Mouse (Mus musculus): ENCODE measurements around the gene Nanos3. TPM values are rescaled to one million over a fixed set of nuclear protein-coding genes. Genes with fewer than 3 reads are reported as not detected.
A peak's percentile ranks its signal among the peaks of the same experiment; 100 is the strongest.

Nanos3 gene
- polyA plus RNA-seq, 1 experiment from 2014 or later = 9.4 TPM

DNA sequence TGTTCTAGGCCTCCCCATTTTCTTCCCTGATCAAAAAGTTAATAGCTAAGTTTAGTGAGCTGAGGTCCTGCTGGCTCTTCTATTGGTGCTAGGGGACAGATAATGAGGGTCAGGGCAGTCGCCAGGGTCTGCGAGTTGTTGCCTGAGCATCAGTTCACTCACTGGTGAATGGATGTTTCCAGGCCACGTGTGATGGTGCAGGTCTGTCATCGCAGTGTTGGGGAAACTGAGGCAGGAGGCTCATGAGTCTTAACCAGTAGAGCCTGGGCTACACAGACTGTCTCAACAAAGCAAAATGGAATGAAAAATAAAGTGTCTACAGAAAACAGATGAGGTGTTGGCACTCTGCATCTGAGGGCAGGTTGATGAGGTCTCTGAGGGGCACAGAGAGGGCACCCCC is 13.9 kb upstream of the Nanos3 start:
- 20% methylated on average over 4 of the region's 4 CpGs for WGBS
- Histone ChIP-seq H3K27me3 (ENCODE audit: control insufficient read depth, insufficient read depth, low read length) (no peaks in the 10 kb centered on the region; the same call in 1 of the 2 replicates), H3K36me3 (ENCODE audit: control insufficient read depth, insufficient read depth, low read length) (no peaks in the 10 kb centered on the region), H3K27ac (replicated peaks; ENCODE audit: low read depth, low read length) (peak overlapping the region; percentile 81; the same call in 1 of the 2 replicates), H3K4me1 (ENCODE audit: control insufficient read depth, insufficient read depth, low read length) (peaks cover 40% of the 10 kb centered on the region), H3K4me2 (ENCODE audit: low read length) (peak overlapping the region; percentile 68), H3K9ac (replicated peaks; ENCODE audit: low read length) (no peak overlapping the region), H3K4me3 (replicated peaks; ENCODE audit: low read depth, low read length) (no peak overlapping the region), H3K9me3 (ENCODE audit: control insufficient read depth, low read length) (no peaks in the 10 kb centered on the region)
- ATAC-seq (ENCODE audit: low FRiP score, low TSS enrichment) (no peak), DNase-seq (no peak)

DNA sequence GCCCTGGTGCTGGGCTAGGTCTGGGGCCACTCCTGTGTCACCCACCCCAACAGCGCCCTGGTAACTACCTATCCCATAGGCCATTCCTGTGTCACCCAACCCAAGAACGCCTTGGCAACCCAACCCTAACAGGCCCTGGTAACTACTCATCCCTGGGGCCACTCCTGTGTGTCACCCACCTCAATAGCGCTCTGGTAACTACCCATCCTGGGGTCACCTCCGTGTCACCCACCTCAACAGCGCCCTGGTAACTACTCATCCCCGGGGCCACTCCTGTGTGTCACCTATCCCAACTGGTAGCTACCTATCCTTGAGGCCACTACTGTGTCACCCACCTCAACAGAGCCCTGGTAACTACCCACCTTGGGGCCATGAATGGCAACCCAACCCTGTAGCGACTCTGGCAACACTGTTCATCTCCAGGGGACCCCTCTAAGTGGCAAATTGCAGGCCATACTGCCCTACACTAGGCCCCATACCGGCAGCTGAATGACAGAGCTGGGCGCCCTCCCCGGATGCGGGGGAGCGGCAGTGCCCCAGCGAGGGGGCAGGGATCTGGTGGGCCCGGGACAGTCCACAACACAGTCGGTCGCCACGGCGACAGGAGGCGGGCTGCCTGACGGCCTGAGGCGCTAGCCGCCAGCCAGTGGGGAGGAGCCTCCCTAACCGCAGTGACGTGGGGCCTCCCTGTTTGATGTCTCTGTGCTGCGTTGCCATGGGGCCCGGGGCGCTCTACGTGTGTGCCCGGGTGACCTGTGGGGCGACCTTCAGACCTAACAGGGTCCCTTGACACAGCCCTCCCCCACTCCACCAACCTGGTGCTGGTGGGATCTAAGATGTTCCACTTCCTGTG is 13.1 kb upstream of the Nanos3 start:
- peak; percentile 89 for DNase-seq
- peak overlapping the region; percentile 68 for H3K4me2 ChIP-seq (ENCODE audit: low read length)
- peak overlapping the region; percentile 81 for H3K27ac ChIP-seq (replicated peaks; ENCODE audit: low read depth, low read length)
- H3K36me3 ChIP-seq (ENCODE audit: control insufficient read depth, insufficient read depth, low read length) = no peaks in the 10 kb centered on the region
- peak overlapping the region; percentile 43 for H3K9ac ChIP-seq (replicated peaks; ENCODE audit: low read length)
- H3K9me3 ChIP-seq (ENCODE audit: control insufficient read depth, low read length) = no peaks in the 10 kb centered on the region
- WGBS = 3% methylated on average over 30 of the region's 30 CpGs
- H3K4me1 ChIP-seq (ENCODE audit: control insufficient read depth, insufficient read depth, low read length) = peaks cover 35% of the 10 kb centered on the region
- H3K4me3 ChIP-seq (replicated peaks; ENCODE audit: low read depth, low read length) = peak overlapping the region; percentile 45
- no peaks in the 10 kb centered on the region; the same call in 1 of the 2 replicates for H3K27me3 ChIP-seq (ENCODE audit: control insufficient read depth, insufficient read depth, low read length)
- peak; percentile 81 for ATAC-seq (ENCODE audit: low FRiP score, low TSS enrichment)

DNA sequence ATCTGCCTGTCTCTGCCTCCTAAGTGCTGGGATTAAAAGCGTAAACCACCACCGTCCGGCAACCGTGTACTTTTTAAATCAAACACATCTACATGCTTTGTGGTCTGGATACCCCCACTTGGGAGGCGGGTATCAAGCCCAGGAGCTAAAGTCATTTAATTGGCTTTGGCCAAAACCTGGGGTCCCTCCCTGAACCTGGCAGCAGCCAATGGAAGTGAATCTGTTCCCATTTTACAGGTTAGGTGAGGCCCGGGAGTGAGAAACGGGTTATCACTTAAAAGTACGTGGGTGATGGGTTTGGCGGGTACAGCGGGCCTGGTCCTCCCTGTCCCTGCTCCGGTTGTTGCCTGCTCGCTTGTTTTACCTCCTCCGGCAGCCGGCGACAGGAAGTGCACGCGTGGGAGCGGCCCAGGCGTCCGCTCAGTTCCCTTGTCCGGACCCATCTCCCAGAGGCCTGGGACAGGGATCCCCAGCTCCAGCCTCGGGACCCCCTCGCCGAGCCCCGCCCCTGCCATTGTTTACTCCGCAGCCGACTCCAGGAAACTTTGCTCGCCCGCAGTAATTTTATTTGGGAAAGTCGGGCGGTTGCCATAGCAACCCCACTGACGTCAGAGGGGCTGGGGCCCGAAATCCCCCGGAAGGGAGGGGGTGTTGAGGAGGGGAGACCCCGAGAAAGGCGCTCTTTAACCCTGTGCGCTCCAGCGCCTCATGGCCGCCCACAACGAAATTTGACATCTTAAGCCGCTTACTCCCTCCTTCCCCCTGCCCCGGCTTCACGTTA is 12.3 kb upstream of the Nanos3 start:
- ATAC-seq (ENCODE audit: low FRiP score, low TSS enrichment) = peak; percentile 63
- H3K9ac ChIP-seq (replicated peaks; ENCODE audit: low read length) = peak overlapping the region; percentile 43
- H3K36me3 ChIP-seq (ENCODE audit: control insufficient read depth, insufficient read depth, low read length) = no peaks in the 10 kb centered on the region
- H3K27ac ChIP-seq (replicated peaks; ENCODE audit: low read depth, low read length) = peak overlapping the region; percentile 81
- H3K9me3 ChIP-seq (ENCODE audit: control insufficient read depth, low read length) = no peaks in the 10 kb centered on the region
- H3K27me3 ChIP-seq (ENCODE audit: control insufficient read depth, insufficient read depth, low read length) = no peaks in the 10 kb centered on the region
- peak; percentile 94 for DNase-seq
- H3K4me1 ChIP-seq (ENCODE audit: control insufficient read depth, insufficient read depth, low read length) = peaks cover 35% of the 10 kb centered on the region
- WGBS = 2% methylated on average over 43 of the region's 43 CpGs
- H3K4me2 ChIP-seq (ENCODE audit: low read length) = peak overlapping the region; percentile 68
- H3K4me3 ChIP-seq (replicated peaks; ENCODE audit: low read depth, low read length) = peak overlapping the region; percentile 45

DNA sequence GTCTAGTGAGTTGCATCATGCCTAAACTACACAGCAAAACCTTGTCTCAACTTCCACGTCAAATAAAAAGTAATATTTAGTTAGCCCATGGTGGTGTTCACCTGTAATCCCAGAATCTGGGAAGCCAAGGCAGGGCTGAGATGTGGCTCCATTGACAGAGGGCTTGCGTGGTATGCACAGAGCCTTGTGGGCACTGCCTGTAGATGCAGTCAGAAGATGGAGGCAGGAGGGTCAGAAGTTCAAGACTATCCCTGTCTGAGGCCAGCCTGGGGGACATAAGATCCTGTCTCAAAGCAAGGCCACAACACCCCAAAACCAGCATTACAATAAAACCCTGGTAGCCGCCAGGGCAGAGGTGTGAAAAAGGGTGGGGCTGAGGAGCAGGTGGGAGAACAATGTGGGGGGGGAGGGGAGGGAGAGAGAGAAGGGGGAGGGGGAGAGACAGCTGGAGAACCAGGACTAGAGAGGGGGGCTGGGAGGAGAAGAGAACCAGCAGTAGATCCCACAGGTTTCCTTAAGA is 9.3 kb upstream of the Nanos3 start:
- no peaks in the 10 kb centered on the region for H3K27me3 ChIP-seq (ENCODE audit: control insufficient read depth, insufficient read depth, low read length)
- no peak for ATAC-seq (ENCODE audit: low FRiP score, low TSS enrichment)
- 79% methylated on average over 3 of the region's 3 CpGs for WGBS

DNA sequence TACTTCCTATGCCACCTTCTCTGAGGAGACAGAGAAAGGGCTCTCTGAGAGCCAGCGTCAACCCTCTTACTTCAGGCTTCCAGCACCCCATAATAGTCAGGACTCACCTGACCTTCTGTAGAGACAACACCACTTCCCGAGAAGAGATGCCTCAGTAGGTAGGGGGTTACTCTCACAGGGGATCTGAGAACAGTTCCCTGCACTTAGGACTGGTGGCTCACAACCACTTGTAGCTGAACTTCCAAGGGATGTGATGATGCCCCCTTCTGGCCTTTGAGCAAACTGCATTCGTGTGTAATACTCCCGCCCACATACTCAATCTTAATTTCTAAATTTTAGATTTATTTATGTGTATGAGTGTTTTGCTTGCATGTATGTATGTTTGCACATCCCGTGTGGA is 8.5 kb upstream of the Nanos3 start:
- Histone ChIP-seq H3K27me3 (ENCODE audit: control insufficient read depth, insufficient read depth, low read length) (no peaks in the 10 kb centered on the region), H3K4me3 (replicated peaks; ENCODE audit: low read depth, low read length) (no peak overlapping the region), H3K27ac (replicated peaks; ENCODE audit: low read depth, low read length) (no peak overlapping the region), H3K36me3 (ENCODE audit: control insufficient read depth, insufficient read depth, low read length) (no peaks in the 10 kb centered on the region), H3K9ac (replicated peaks; ENCODE audit: low read length) (no peak overlapping the region), H3K4me2 (ENCODE audit: low read length) (no peak overlapping the region), H3K4me1 (ENCODE audit: control insufficient read depth, insufficient read depth, low read length) (peaks cover 14% of the 10 kb centered on the region), H3K9me3 (ENCODE audit: control insufficient read depth, low read length) (no peaks in the 10 kb centered on the region)
- ATAC-seq (ENCODE audit: low FRiP score, low TSS enrichment) (no peak), DNase-seq (peak; percentile 46)
- 80% methylated on average over 5 of the region's 5 CpGs for WGBS

More for the DNA sequence above, 9.3 kb upstream of the Nanos3 start:
- Histone ChIP-seq H3K36me3 (ENCODE audit: control insufficient read depth, insufficient read depth, low read length) (no peaks in the 10 kb centered on the region), H3K4me3 (replicated peaks; ENCODE audit: low read depth, low read length) (no peak overlapping the region), H3K4me1 (ENCODE audit: control insufficient read depth, insufficient read depth, low read length) (peaks cover 21% of the 10 kb centered on the region), H3K9me3 (ENCODE audit: control insufficient read depth, low read length) (no peaks in the 10 kb centered on the region), H3K27ac (replicated peaks; ENCODE audit: low read depth, low read length) (no peak overlapping the region), H3K4me2 (ENCODE audit: low read length) (no peak overlapping the region), H3K9ac (replicated peaks; ENCODE audit: low read length) (no peak overlapping the region)
- DNase-seq = no peak

DNA sequence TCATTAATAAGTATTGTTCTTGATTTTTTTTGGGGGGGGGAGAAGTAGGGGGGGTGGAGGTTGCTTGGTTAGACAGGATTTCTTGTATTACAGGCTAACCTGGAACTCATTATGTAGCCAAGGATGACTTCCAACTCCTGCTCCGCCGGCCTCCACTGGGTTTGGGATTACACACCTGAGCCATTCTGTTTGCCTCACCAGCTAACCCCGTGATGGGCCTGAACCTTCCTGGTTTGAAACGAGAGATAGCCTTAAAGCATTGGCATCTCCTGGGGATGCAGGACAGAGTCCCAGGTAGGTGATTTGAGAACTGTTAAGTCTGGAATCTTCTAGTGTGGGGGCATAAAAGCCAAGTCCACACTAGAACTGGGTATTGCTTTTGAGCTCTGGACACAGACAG is 8.1 kb upstream of the Nanos3 start:
- no peak for ATAC-seq (ENCODE audit: low FRiP score, low TSS enrichment)
- H3K36me3 ChIP-seq (ENCODE audit: control insufficient read depth, insufficient read depth, low read length) = no peaks in the 10 kb centered on the region
- WGBS = 78% methylated on average over 4 of the region's 4 CpGs

DNA sequence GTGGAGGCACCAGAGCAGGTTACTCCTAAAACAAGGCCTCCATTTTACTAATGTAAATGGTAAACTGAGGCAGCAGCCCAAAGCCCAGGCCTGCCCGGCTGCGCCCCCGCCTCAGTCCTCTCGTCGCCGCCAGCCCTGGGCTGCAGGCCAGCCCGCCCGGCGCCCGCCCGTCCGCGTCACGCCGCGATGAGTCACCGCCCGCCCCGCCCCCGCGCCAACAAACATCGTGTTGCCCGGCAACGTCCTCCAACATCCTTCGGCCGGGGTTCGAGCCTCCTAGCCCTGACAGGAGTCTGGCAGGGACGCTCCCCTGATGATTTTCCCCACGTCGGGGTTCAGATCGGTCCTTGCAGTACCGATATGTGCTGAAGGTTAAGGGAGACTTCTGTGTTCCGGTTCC is 7.5 kb upstream of the Nanos3 start:
- ATAC-seq (ENCODE audit: low FRiP score, low TSS enrichment) (no peak), DNase-seq (peak; percentile 77)
- no peak overlapping the region for H3K4me3 ChIP-seq (replicated peaks; ENCODE audit: low read depth, low read length)
- 3% methylated on average over 33 of the region's 33 CpGs for WGBS
- no peaks in the 10 kb centered on the region for H3K27me3 ChIP-seq (ENCODE audit: control insufficient read depth, insufficient read depth, low read length)
- H3K36me3 ChIP-seq (ENCODE audit: control insufficient read depth, insufficient read depth, low read length) = no peaks in the 10 kb centered on the region
- no peak overlapping the region; the same call in 1 of the 2 replicates for H3K27ac ChIP-seq (replicated peaks; ENCODE audit: low read depth, low read length)
- peak overlapping the region; percentile 24 for H3K4me2 ChIP-seq (ENCODE audit: low read length)
- H3K9me3 ChIP-seq (ENCODE audit: control insufficient read depth, low read length) = no peaks in the 10 kb centered on the region
- no peak overlapping the region for H3K9ac ChIP-seq (replicated peaks; ENCODE audit: low read length)
- H3K4me1 ChIP-seq (ENCODE audit: control insufficient read depth, insufficient read depth, low read length) = peaks cover 4% of the 10 kb centered on the region

More for the DNA sequence above, 8.1 kb upstream of the Nanos3 start:
- Histone ChIP-seq H3K27me3 (ENCODE audit: control insufficient read depth, insufficient read depth, low read length) (no peaks in the 10 kb centered on the region), H3K9me3 (ENCODE audit: control insufficient read depth, low read length) (no peaks in the 10 kb centered on the region), H3K27ac (replicated peaks; ENCODE audit: low read depth, low read length) (no peak overlapping the region), H3K4me3 (replicated peaks; ENCODE audit: low read depth, low read length) (no peak overlapping the region), H3K9ac (replicated peaks; ENCODE audit: low read length) (no peak overlapping the region), H3K4me1 (ENCODE audit: control insufficient read depth, insufficient read depth, low read length) (peaks cover 10% of the 10 kb centered on the region), H3K4me2 (ENCODE audit: low read length) (no peak overlapping the region)
- DNase-seq = no peak

DNA sequence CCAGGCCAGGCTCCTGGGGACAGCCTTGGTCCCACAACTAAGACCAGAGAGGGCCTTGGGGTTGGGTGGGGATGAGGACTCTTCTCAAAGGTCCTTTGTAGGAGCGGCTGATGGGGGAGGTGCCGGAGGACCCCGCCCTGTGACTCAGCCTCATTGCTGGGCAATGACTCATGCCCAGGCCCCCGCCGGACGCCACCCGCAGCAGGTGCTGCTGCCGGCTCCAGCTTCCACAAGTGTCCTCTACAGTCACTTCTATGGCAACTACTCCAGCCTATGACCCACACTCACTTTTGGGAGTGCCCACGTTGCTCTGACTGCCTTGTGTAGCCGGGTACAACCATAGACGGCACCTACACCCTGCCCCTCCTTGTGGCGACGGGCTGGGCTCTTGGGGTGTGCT is 7.0 kb upstream of the Nanos3 start:
- no peaks in the 10 kb centered on the region for H3K9me3 ChIP-seq (ENCODE audit: control insufficient read depth, low read length)
- H3K36me3 ChIP-seq (ENCODE audit: control insufficient read depth, insufficient read depth, low read length) = no peaks in the 10 kb centered on the region
- DNase-seq (no peak), ATAC-seq (ENCODE audit: low FRiP score, low TSS enrichment) (0 out of 2 replicates have a peak, but pooled peaks have one; percentile 31)
- H3K27ac ChIP-seq (replicated peaks; ENCODE audit: low read depth, low read length) = peak overlapping the region; percentile 32; the same call in 1 of the 2 replicates
- no peak overlapping the region for H3K4me3 ChIP-seq (replicated peaks; ENCODE audit: low read depth, low read length)
- no peak overlapping the region for H3K9ac ChIP-seq (replicated peaks; ENCODE audit: low read length)
- 0 out of 2 replicates have a peak, but pooled peaks cover 2% of the 10 kb centered on the region for H3K4me1 ChIP-seq (ENCODE audit: control insufficient read depth, insufficient read depth, low read length)
- H3K27me3 ChIP-seq (ENCODE audit: control insufficient read depth, insufficient read depth, low read length) = no peaks in the 10 kb centered on the region
- 44% methylated on average over 13 of the region's 13 CpGs for WGBS
- peak overlapping the region; percentile 24; the same call in 1 of the 2 replicates for H3K4me2 ChIP-seq (ENCODE audit: low read length)

All from midbrain, embryonic 14.5 days (tissue).